Mouse (Mus musculus) frontal cortex, postnatal 36 days (tissue): ENCODE measurements around the gene Tmem26.

Experiments used
- DNase-seq, 2 experiments: peaks; one replicate each; pipeline ENCODE4 v3.0.0; 2022; ENCODE audit warnings: low spot score in 2 of 2

The Tmem26 gene

GRCm38 (mm10) chr10:68750921-68751320 is 27.5 kb downstream of the Tmem26 start:
- DNase-seq: no peak

GRCm38 (mm10) chr10:68759238-68759637 is 35.8 kb downstream of the Tmem26 start:
- DNase-seq: peak; percentile 4

- DNase-seq: no peak
Observed at GRCm38 (mm10) chr10:68759789-68760188, 36.3 kb downstream of the Tmem26 start.

- DNase-seq: no peak
Observed at GRCm38 (mm10) chr10:68781067-68781868, 57.8 kb downstream of the Tmem26 start.

GRCm38 (mm10) chr10:68782724-68783123 is 59.3 kb downstream of the Tmem26 start:
- DNase-seq: no peak

- no peak for DNase-seq
Observed at GRCm38 (mm10) chr10:68783856-68784255, 60.4 kb downstream of the Tmem26 start.

- DNase-seq: no peak
Observed at GRCm38 (mm10) chr10:68784463-68784862, 61.0 kb downstream of the Tmem26 start.

- DNase-seq: no peak
Observed at GRCm38 (mm10) chr10:68795466-68795865, 72.0 kb downstream of the Tmem26 start.

GRCm38 (mm10) chr10:68799883-68800282 is 76.4 kb downstream of the Tmem26 start:
- DNase-seq: no peak

- no peak for DNase-seq
Observed at GRCm38 (mm10) chr10:68800339-68800738, 76.9 kb downstream of the Tmem26 start.

- no peak for DNase-seq
Observed at GRCm38 (mm10) chr10:68806328-68806727, 82.9 kb downstream of the Tmem26 start.

- DNase-seq: no peak
Observed at GRCm38 (mm10) chr10:68810958-68811357, 87.5 kb downstream of the Tmem26 start.

- DNase-seq: no peak
Observed at GRCm38 (mm10) chr10:68812699-68813098, 89.3 kb downstream of the Tmem26 start.

GRCm38 (mm10) chr10:68817281-68817680 is 93.8 kb downstream of the Tmem26 start:
- no peak for DNase-seq

- DNase-seq: no peak
Observed at GRCm38 (mm10) chr10:68818065-68818759, 94.8 kb downstream of the Tmem26 start.

GRCm38 (mm10) chr10:68824519-68824918 is 101.1 kb downstream of the Tmem26 start:
- DNase-seq: no peak
